Mouse (Mus musculus): ENCODE measurements around the gene Sept4. TPM values are rescaled to one million over a fixed set of nuclear protein-coding genes. Genes with fewer than 3 reads are reported as not detected.

Gene Sept4
- total RNA-seq, 2 experiments from 2014 or later, result 165 to 186 TPM

- DNase-seq (ENCODE audit: extremely low spot score in 1 of 2, low spot score in 1 of 2), result no peak
These were observed 27.8 kb downstream of the Sept4 start for GRCm38 (mm10) chr11:87596492-87596891.

- no peak for DNase-seq (ENCODE audit: extremely low spot score in 1 of 2, low spot score in 1 of 2)
These were observed 28.4 kb downstream of the Sept4 start for GRCm38 (mm10) chr11:87597061-87597460.

- DNase-seq (ENCODE audit: extremely low spot score in 1 of 2, low spot score in 1 of 2), result no peak
These were observed 30.8 kb downstream of the Sept4 start for GRCm38 (mm10) chr11:87599395-87600089.

- DNase-seq (ENCODE audit: extremely low spot score in 1 of 2, low spot score in 1 of 2), result no peak
These were observed 31.7 kb downstream of the Sept4 start for GRCm38 (mm10) chr11:87600322-87600853.

- DNase-seq (ENCODE audit: extremely low spot score in 1 of 2, low spot score in 1 of 2), result no peak
These were observed 33.5 kb downstream of the Sept4 start for GRCm38 (mm10) chr11:87602234-87602633.

GRCm38 (mm10) chr11:87603571-87603970 is 34.9 kb downstream of the Sept4 start:
- DNase-seq (ENCODE audit: extremely low spot score in 1 of 2, low spot score in 1 of 2), result no peak

- DNase-seq (ENCODE audit: extremely low spot score in 1 of 2, low spot score in 1 of 2), result no peak
These were observed 40.6 kb downstream of the Sept4 start for GRCm38 (mm10) chr11:87609264-87609663.

GRCm38 (mm10) chr11:87611547-87611946 is 42.8 kb downstream of the Sept4 start:
- no peak for DNase-seq (ENCODE audit: extremely low spot score in 1 of 2, low spot score in 1 of 2)

GRCm38 (mm10) chr11:87613972-87614371 is 45.3 kb downstream of the Sept4 start:
- DNase-seq (ENCODE audit: extremely low spot score in 1 of 2, low spot score in 1 of 2), result no peak

GRCm38 (mm10) chr11:87615551-87615950 is 46.8 kb downstream of the Sept4 start:
- no peak for DNase-seq (ENCODE audit: extremely low spot score in 1 of 2, low spot score in 1 of 2)

GRCm38 (mm10) chr11:87615952-87616351 is 47.2 kb downstream of the Sept4 start:
- DNase-seq (ENCODE audit: extremely low spot score in 1 of 2, low spot score in 1 of 2), result no peak

- no peak for DNase-seq (ENCODE audit: extremely low spot score in 1 of 2, low spot score in 1 of 2)
These were observed 48.2 kb downstream of the Sept4 start, which contains the start of gene Hsf5 for GRCm38 (mm10) chr11:87616790-87617474. Gene Hsf5, plus strand, starts transcription at chr11:87617164.

GRCm38 (mm10) chr11:87617606-87618005 is 48.9 kb downstream of the Sept4 start:
- no peak for DNase-seq (ENCODE audit: extremely low spot score in 1 of 2, low spot score in 1 of 2)

- DNase-seq (ENCODE audit: extremely low spot score in 1 of 2, low spot score in 1 of 2), result no peak
These were observed 54.5 kb downstream of the Sept4 start for GRCm38 (mm10) chr11:87623160-87623559.

- DNase-seq (ENCODE audit: extremely low spot score in 1 of 2, low spot score in 1 of 2), result no peak
These were observed 61.2 kb downstream of the Sept4 start for GRCm38 (mm10) chr11:87629859-87630258.

GRCm38 (mm10) chr11:87638793-87639192 is 70.1 kb downstream of the Sept4 start:
- no peak for DNase-seq (ENCODE audit: extremely low spot score in 1 of 2, low spot score in 1 of 2)

- no peak for DNase-seq (ENCODE audit: extremely low spot score in 1 of 2, low spot score in 1 of 2)
These were observed 70.5 kb downstream of the Sept4 start for GRCm38 (mm10) chr11:87639206-87639605.

Other genes starting within 250 kb of the Sept4 start
- gene Ppm1e, start 209.9 kb upstream of the Sept4 start, total RNA-seq (2021), result 100 to 1,000 TPM; 265 to 273 TPM
- 1 to 10 TPM; 3.5 to 4.4 TPM for gene Rad51c, start 163.9 kb upstream of the Sept4 start, total RNA-seq (2021)
- gene Tex14, start 163.8 kb upstream of the Sept4 start, total RNA-seq (2021), result under 1 TPM; 0.37 to 0.82 TPM
- gene Gm11492, start 2.2 kb upstream of the Sept4 start, total RNA-seq (2021), result not detected
- 10 to 100 TPM; 72.8 to 89.7 TPM for gene Mtmr4, start 23.3 kb downstream of the Sept4 start, total RNA-seq (2021)
- under 1 TPM; 0.32 to 0.35 TPM for gene Hsf5, start 48.3 kb downstream of the Sept4 start, total RNA-seq (2021)
- gene Rnf43, start 93.8 kb downstream of the Sept4 start, total RNA-seq (2021), result 1 to 10 TPM; 1.6 to 2.8 TPM
- gene Supt4a, start 168.6 kb downstream of the Sept4 start, total RNA-seq (2021), result 10 to 100 TPM; 65.7 to 81.0 TPM
- 100 to 1,000 TPM; 128 to 163 TPM for gene Tspoap1, start 191.6 kb downstream of the Sept4 start, total RNA-seq (2021)
- under 1 TPM; 0.14 to 0.17 TPM for gene Mpo, start 224.7 kb downstream of the Sept4 start, total RNA-seq (2021)

Data from layer of hippocampus, postnatal 25 days (tissue).